Mouse (Mus musculus): ENCODE measurements around the gene Abhd16a. TPM values are rescaled to one million over a fixed set of nuclear protein-coding genes. Genes with fewer than 3 reads are reported as not detected.
"Not testable (repeated sequence)": the region's sequence is repeated elsewhere in the genome, so short reads cannot be mapped to it uniquely, and the experiment has no call there.

Gene Abhd16a
- total RNA-seq, 2 experiments from 2014 or later = 77.2 to 91.4 TPM

DNA sequence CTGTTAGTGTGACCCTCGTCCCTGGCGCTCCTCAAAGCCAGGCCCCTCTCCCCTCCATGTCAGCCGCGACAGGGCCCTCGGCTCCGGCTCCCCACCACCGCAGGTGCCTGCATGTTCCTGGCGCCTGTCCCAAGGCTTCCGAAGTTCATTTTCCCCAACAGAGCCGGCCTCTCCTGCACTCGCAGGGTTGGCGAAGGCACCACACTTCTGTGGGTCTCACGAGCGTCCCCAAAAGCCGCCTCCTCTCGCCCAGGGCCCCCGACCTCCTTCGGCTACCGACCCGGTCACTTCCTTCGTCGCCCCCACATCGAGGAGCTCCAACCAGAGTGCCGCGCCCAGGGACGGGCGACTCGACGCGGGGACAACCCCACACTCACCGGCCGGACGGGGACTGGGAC, 31.7 kb downstream of the Abhd16a start:
- DNase-seq = peak; percentile 72

- DNase-seq = peak; percentile 98
Measured at GRCm38 (mm10) chr17:35121143-35121799, 32.2 kb downstream of the Abhd16a start, which contains the start of gene Gpank1. TSS of gene Gpank1 (plus strand) at chr17:35121455.

DNA sequence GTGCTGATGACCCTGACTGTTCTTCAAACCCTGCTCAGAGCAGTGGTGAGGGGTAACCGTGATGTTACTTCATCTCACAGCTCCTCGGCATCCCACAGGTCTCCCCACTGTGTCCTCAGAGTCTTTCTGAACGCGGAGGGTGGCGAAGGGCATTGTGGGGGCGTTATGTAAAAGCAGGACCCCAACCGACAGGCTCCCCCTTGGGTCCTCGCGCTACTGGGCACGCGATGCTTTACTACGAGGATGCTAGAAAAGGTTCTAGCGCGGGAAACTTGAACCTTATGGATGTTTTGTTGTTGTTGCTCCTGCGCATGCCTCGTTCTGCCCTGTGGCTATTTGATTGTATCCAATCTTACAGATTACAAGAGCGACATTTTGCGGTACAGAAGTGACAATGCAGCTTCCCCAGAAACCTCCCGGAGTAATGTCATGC, 32.8 kb downstream of the Abhd16a start, which contains the start of gene Csnk2b:
Gene Csnk2b, minus strand, starts transcription at position 183 of the 433 bp plus-strand sequence.
- peak; percentile 67 for DNase-seq

GRCm38 (mm10) chr17:35123287-35123686, 34.2 kb downstream of the Abhd16a start:
- DNase-seq = not testable (repeated sequence)

GRCm38 (mm10) chr17:35124261-35124896, 35.3 kb downstream of the Abhd16a start:
- not testable (repeated sequence) for DNase-seq

DNA sequence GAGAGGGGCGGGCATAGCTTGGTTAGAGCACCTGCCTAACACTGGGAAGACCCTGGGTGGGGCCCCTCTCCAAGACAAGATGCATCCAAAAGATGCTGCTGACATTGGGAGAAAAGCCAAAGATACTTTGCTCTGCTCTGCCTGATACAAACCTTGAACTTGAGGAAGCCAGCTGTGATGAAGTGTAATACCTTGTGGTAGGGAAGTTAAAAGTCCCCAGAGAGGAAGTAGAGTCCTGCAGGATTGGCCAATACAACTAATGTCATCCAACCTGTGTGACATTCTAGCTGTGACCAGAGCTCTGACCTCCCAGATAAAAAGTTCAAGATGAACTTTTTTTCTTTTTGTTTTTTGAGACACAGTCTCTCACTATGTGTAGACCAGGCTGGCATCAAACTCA, 36.0 kb downstream of the Abhd16a start:
- no peak for DNase-seq

DNA sequence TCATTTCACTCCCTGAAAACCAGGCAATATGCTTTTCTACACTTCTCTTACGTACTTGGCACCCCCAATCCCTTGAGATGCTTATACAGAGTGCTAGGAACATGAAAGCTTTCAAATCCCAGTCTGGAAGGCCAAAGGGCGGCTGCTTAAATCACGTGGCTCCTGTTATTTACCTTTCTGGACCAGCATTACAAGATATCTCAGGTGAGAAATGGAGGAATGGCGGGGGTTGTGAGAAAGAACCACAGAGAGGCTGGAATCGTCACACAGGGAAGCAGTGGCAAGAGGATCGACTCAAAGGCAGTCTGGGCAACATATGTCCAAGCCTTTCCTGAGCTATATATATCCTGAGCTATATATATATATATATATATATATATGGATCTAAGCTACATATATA, 36.5 kb downstream of the Abhd16a start:
- no peak for DNase-seq

DNA sequence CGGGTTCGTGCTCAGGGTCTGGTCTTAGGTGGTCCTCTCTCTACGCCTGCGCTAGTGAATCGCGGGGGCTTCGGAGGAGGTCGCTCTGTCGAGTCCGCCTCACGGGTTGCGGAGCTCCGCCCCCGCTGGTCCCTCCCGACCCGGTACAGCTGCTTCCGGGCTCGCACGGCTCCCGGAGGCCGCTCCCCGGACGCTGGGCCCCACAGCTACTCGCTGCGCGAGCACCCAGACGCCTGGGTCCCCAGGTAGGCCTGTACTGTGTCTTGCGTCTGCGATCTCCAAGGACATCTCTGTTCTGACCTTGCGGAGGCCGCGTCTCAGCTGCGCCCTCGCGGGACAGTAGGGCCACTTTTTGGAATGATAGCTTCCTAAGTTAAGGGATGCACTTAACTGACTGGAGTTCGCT, 37.1 kb downstream of the Abhd16a start, which contains the start of gene D17H6S53E:
Gene D17H6S53E, plus strand, starts transcription at position 168 of the 406 bp plus-strand sequence.
- DNase-seq = peak; percentile 88

DNA sequence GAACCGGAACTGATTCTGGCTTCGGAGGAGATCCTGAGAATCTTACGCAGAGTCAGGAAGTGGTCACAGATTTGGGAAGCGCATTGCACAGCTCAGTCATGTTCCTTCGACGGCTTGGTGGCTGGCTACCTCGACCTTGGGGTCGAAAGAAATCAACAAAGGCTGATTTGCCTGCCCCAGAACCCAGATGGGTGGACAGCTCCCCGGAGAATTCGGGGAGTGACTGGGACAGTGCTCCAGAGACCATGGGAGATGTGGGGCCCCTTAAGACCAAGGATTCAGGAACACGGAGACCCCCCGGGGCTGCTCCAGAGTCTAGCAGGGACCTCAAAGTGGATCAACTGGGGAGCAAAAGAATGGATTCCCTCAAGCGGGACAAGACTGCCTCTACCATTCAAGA, 38.0 kb downstream of the Abhd16a start:
- no peak for DNase-seq

DNA sequence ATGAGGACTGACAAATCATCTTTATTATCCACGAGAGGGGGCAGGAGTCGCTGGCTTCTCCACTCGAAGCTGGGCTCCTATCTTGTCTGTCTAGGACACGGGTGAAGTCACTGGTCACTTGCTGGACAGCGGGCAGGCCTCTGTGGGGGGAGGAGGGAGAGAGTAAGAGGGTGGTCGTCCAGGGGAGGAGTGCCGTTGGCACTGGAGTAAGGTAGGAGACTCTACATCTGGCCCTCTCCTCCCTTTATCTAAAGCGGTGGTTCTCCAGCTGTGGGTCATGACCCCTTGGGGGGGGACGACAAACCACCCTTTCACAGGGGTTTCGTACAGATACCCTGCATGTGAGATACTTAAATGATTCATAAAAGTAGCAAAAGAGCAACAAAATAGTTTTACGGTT, 39.9 kb downstream of the Abhd16a start:
- no peak for DNase-seq

GRCm38 (mm10) chr17:35131038-35131437, 42.0 kb downstream of the Abhd16a start:
- DNase-seq = no peak

DNA sequence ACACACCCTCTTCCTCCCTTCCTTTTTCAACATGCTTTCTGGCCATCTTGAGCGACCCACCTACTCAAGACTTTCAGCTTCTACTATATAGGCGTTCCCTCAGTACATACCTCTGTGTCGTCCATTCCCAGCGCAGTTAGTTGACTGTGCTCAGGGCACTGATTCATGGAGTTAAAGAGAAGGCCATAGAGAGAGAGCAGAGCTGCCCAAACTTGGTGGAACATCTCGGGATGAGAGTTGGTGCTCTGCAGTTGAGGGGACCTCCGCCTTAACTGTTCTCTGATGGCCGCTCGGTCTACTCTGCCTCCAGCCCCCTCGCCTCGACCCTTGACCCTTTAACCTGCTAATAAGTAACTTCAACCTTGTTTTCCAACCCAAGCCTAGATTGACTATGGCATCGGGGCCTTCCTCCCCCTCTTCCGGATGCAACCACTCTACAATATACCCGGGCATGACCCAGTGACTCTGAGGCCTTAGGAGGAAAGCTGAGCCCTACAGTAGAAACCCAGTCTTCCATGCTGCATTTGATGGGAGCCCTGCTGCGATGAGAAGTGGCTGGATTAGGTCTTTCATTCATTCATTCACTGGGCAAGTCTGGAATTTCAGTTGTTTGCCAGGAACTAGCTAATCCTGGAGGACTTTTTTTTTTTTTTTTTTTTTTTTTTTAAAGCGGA, 42.6 kb downstream of the Abhd16a start, which contains the start of gene Apom:
Gene Apom, minus strand, starts transcription at position 551 of the 674 bp plus-strand sequence.
- DNase-seq = no peak

GRCm38 (mm10) chr17:35132174-35132560, 43.1 kb downstream of the Abhd16a start:
- no peak for DNase-seq

- DNase-seq = no peak
Measured at GRCm38 (mm10) chr17:35133517-35133916, 44.5 kb downstream of the Abhd16a start.

GRCm38 (mm10) chr17:35134801-35135590, 45.9 kb downstream of the Abhd16a start, which contains the start of gene Bag6:
TSS of gene Bag6 (plus strand) at chr17:35135178.
- DNase-seq = peak; percentile 96

GRCm38 (mm10) chr17:35135591-35136320, 46.7 kb downstream of the Abhd16a start:
- no peak for DNase-seq

DNA sequence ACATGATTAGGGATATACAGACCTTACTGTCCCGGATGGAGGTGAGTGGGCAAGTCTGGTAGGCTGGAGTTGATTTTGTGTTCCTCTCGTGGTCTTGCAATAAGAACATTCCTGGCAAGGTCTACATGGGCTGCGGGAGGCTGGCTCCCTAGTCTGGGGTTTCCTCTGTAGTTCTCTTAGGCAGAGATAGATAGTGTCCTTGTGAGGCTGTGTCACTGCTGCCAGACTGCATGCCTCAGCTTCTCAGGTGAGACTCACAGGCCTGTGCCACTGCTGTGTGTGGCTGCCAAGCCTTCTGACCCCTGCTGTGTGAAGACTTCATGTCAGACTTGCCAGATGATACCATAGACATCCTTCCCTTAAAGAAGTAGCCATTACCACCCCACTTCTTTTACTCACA, 50.2 kb downstream of the Abhd16a start:
- no peak for DNase-seq

DNA sequence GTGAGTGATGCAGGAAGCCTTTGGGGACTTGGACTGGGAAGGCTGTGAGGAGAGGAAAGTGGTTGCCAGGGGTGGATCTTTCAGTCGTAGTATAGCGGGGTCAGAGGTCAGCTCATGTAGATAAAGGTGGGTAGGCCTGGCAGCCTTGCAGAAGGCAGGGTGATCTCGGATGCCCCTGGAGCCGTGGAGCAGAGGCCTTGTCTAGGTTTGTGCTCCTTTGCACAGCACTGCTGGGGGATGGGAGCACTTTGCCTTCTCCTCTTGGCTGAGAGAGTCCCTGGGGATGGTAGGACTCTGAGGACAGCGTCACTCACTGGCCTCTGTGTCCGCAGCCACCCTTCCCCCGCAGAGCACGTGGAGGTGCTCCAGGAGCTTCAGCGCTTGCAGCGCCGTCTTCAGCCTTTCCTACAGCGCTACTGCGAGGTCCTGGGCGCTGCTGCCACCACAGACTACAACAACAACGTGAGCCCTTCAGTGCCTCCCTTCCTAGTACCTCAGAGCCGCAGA, 51.5 kb downstream of the Abhd16a start:
- peak; percentile 75 for DNase-seq

GRCm38 (mm10) chr17:35141971-35142370, 52.9 kb downstream of the Abhd16a start:
- DNase-seq = peak; percentile 86

- DNase-seq = no peak
Measured at GRCm38 (mm10) chr17:35146139-35146538, 57.1 kb downstream of the Abhd16a start.

GRCm38 (mm10) chr17:35147348-35147747, 58.3 kb downstream of the Abhd16a start:
- no peak for DNase-seq
